Mouse (Mus musculus): ENCODE measurements around the gene Zfp362. TPM values are rescaled to one million over a fixed set of nuclear protein-coding genes. Genes with fewer than 3 reads are reported as not detected.

Zfp362 gene
- polyA plus RNA-seq, 1 experiment from 2014 or later, result 25.3 TPM

- WGBS, result 84% methylated on average over 8 of the region's 8 CpGs
- Histone ChIP-seq H3K4me3 (ENCODE audit: low read depth, low read length) (no peak overlapping the region), H3K9me3 (ENCODE audit: control insufficient read depth, low read length) (no peaks in the 10 kb centered on the region), H3K27me3 (replicated peaks; ENCODE audit: control insufficient read depth, insufficient read depth, low read length) (no peaks in the 10 kb centered on the region), H3K36me3 (ENCODE audit: control insufficient read depth, insufficient read depth, low read length) (peaks cover 60% of the 10 kb centered on the region), H3K4me1 (replicated peaks; ENCODE audit: control insufficient read depth, insufficient read depth, low read length) (no peaks in the 10 kb centered on the region), H3K4me2 (no peak overlapping the region), H3K9ac (ENCODE audit: low read depth, low read length) (no peak overlapping the region), H3K27ac (ENCODE audit: low read depth, low read length) (no peak overlapping the region)
- DNase-seq (ENCODE audit: low spot score), result no peak
- no peak for ATAC-seq (replicated peaks; ENCODE audit: low FRiP score)
Observed at GRCm38 (mm10) chr4:128745160-128745559, 60.7 kb downstream of the Zfp362 start.

- Histone ChIP-seq H3K36me3 (ENCODE audit: control insufficient read depth, insufficient read depth, low read length) (peaks cover 42% of the 10 kb centered on the region), H3K9ac (ENCODE audit: low read depth, low read length) (no peak overlapping the region), H3K4me2 (no peak overlapping the region), H3K27ac (ENCODE audit: low read depth, low read length) (no peak overlapping the region), H3K9me3 (ENCODE audit: control insufficient read depth, low read length) (no peaks in the 10 kb centered on the region), H3K4me3 (ENCODE audit: low read depth, low read length) (no peak overlapping the region), H3K27me3 (replicated peaks; ENCODE audit: control insufficient read depth, insufficient read depth, low read length) (no peaks in the 10 kb centered on the region), H3K4me1 (replicated peaks; ENCODE audit: control insufficient read depth, insufficient read depth, low read length) (no peaks in the 10 kb centered on the region)
- WGBS, result 82% methylated on average over 12 of the region's 12 CpGs
- ATAC-seq (replicated peaks; ENCODE audit: low FRiP score) (no peak), DNase-seq (ENCODE audit: low spot score) (no peak)
Observed at GRCm38 (mm10) chr4:128743031-128743626, 62.7 kb downstream of the Zfp362 start.

- no peaks in the 10 kb centered on the region for H3K27me3 ChIP-seq (replicated peaks; ENCODE audit: control insufficient read depth, insufficient read depth, low read length)
- no peak overlapping the region for H3K4me3 ChIP-seq (ENCODE audit: low read depth, low read length)
- DNase-seq (ENCODE audit: low spot score) (no peak), ATAC-seq (replicated peaks; ENCODE audit: low FRiP score) (no peak)
- 75% methylated on average over 10 of the region's 10 CpGs for whole genome bisulfite sequencing
- no peak overlapping the region for H3K4me2 ChIP-seq
- peaks cover 36% of the 10 kb centered on the region for H3K36me3 ChIP-seq (ENCODE audit: control insufficient read depth, insufficient read depth, low read length)
- no peak overlapping the region for H3K9ac ChIP-seq (ENCODE audit: low read depth, low read length)
- H3K27ac ChIP-seq (ENCODE audit: low read depth, low read length), result no peak overlapping the region
- H3K9me3 ChIP-seq (ENCODE audit: control insufficient read depth, low read length), result no peaks in the 10 kb centered on the region
- peaks cover 3% of the 10 kb centered on the region for H3K4me1 ChIP-seq (replicated peaks; ENCODE audit: control insufficient read depth, insufficient read depth, low read length)
Observed at GRCm38 (mm10) chr4:128742379-128742970, 63.4 kb downstream of the Zfp362 start.

- Histone ChIP-seq H3K4me1 (replicated peaks; ENCODE audit: control insufficient read depth, insufficient read depth, low read length) (peaks cover 6% of the 10 kb centered on the region), H3K36me3 (ENCODE audit: control insufficient read depth, insufficient read depth, low read length) (peaks cover 30% of the 10 kb centered on the region), H3K9me3 (ENCODE audit: control insufficient read depth, low read length) (no peaks in the 10 kb centered on the region), H3K4me2 (no peak overlapping the region), H3K9ac (ENCODE audit: low read depth, low read length) (no peak overlapping the region), H3K27me3 (replicated peaks; ENCODE audit: control insufficient read depth, insufficient read depth, low read length) (no peaks in the 10 kb centered on the region), H3K27ac (ENCODE audit: low read depth, low read length) (no peak overlapping the region), H3K4me3 (ENCODE audit: low read depth, low read length) (no peak overlapping the region)
- ATAC-seq (replicated peaks; ENCODE audit: low FRiP score) (no peak), DNase-seq (ENCODE audit: low spot score) (no peak)
- 69% methylated on average over 5 of the region's 5 CpGs for WGBS
Observed at GRCm38 (mm10) chr4:128741906-128742305, 63.9 kb downstream of the Zfp362 start.

GRCm38 (mm10) chr4:128740878-128741277 lies 65.0 kb downstream of the Zfp362 start:
- Histone ChIP-seq H3K36me3 (ENCODE audit: control insufficient read depth, insufficient read depth, low read length) (peaks cover 21% of the 10 kb centered on the region), H3K4me1 (replicated peaks; ENCODE audit: control insufficient read depth, insufficient read depth, low read length) (peaks cover 11% of the 10 kb centered on the region), H3K4me2 (no peak overlapping the region), H3K4me3 (ENCODE audit: low read depth, low read length) (no peak overlapping the region), H3K9ac (ENCODE audit: low read depth, low read length) (no peak overlapping the region), H3K9me3 (ENCODE audit: control insufficient read depth, low read length) (no peaks in the 10 kb centered on the region), H3K27ac (ENCODE audit: low read depth, low read length) (no peak overlapping the region), H3K27me3 (replicated peaks; ENCODE audit: control insufficient read depth, insufficient read depth, low read length) (no peaks in the 10 kb centered on the region)
- ATAC-seq (replicated peaks; ENCODE audit: low FRiP score) (no peak), DNase-seq (ENCODE audit: low spot score) (no peak)
- WGBS, result 73% methylated on average over 1 of the region's 1 CpGs

GRCm38 (mm10) chr4:128737825-128738610 lies 67.8 kb downstream of the Zfp362 start:
- no peak overlapping the region for H3K27ac ChIP-seq (ENCODE audit: low read depth, low read length)
- no peak overlapping the region for H3K4me3 ChIP-seq (ENCODE audit: low read depth, low read length)
- H3K36me3 ChIP-seq (ENCODE audit: control insufficient read depth, insufficient read depth, low read length), result peaks cover 2% of the 10 kb centered on the region; the same call in 1 of the 2 replicates
- WGBS, result 82% methylated on average over 14 of the region's 14 CpGs
- H3K4me2 ChIP-seq, result no peak overlapping the region
- H3K9ac ChIP-seq (ENCODE audit: low read depth, low read length), result no peak overlapping the region
- ATAC-seq (replicated peaks; ENCODE audit: low FRiP score) (no peak), DNase-seq (ENCODE audit: low spot score) (no peak)
- H3K27me3 ChIP-seq (replicated peaks; ENCODE audit: control insufficient read depth, insufficient read depth, low read length), result no peaks in the 10 kb centered on the region
- H3K9me3 ChIP-seq (ENCODE audit: control insufficient read depth, low read length), result no peaks in the 10 kb centered on the region
- peaks cover 36% of the 10 kb centered on the region for H3K4me1 ChIP-seq (replicated peaks; ENCODE audit: control insufficient read depth, insufficient read depth, low read length)

GRCm38 (mm10) chr4:128737137-128737589 lies 68.7 kb downstream of the Zfp362 start:
- peaks cover 36% of the 10 kb centered on the region for H3K4me1 ChIP-seq (replicated peaks; ENCODE audit: control insufficient read depth, insufficient read depth, low read length)
- WGBS, result 63% methylated on average over 6 of the region's 6 CpGs
- H3K9ac ChIP-seq (ENCODE audit: low read depth, low read length), result no peak overlapping the region
- no peak overlapping the region for H3K4me2 ChIP-seq
- no peak overlapping the region for H3K4me3 ChIP-seq (ENCODE audit: low read depth, low read length)
- no peaks in the 10 kb centered on the region for H3K9me3 ChIP-seq (ENCODE audit: control insufficient read depth, low read length)
- 0 out of 2 replicates have a peak, but pooled peaks have one; percentile 5 for ATAC-seq (replicated peaks; ENCODE audit: low FRiP score)
- H3K27me3 ChIP-seq (replicated peaks; ENCODE audit: control insufficient read depth, insufficient read depth, low read length), result no peaks in the 10 kb centered on the region
- H3K27ac ChIP-seq (ENCODE audit: low read depth, low read length), result no peak overlapping the region
- no peak for DNase-seq (ENCODE audit: low spot score)
- no peaks in the 10 kb centered on the region; the same call in 1 of the 2 replicates for H3K36me3 ChIP-seq (ENCODE audit: control insufficient read depth, insufficient read depth, low read length)

GRCm38 (mm10) chr4:128734721-128735671 lies 70.8 kb downstream of the Zfp362 start:
- Histone ChIP-seq H3K36me3 (ENCODE audit: control insufficient read depth, insufficient read depth, low read length) (peaks cover 3% of the 10 kb centered on the region; the same call in 1 of the 2 replicates), H3K27ac (ENCODE audit: low read depth, low read length) (no peak overlapping the region), H3K4me3 (ENCODE audit: low read depth, low read length) (no peak overlapping the region), H3K9me3 (ENCODE audit: control insufficient read depth, low read length) (no peaks in the 10 kb centered on the region), H3K27me3 (replicated peaks; ENCODE audit: control insufficient read depth, insufficient read depth, low read length) (no peaks in the 10 kb centered on the region), H3K4me2 (no peak overlapping the region), H3K9ac (ENCODE audit: low read depth, low read length) (no peak overlapping the region), H3K4me1 (replicated peaks; ENCODE audit: control insufficient read depth, insufficient read depth, low read length) (peaks cover 41% of the 10 kb centered on the region)
- 85% methylated on average over 18 of the region's 18 CpGs for WGBS
- DNase-seq (ENCODE audit: low spot score) (no peak), ATAC-seq (replicated peaks; ENCODE audit: low FRiP score) (no peak)
